Mouse (Mus musculus) MEL-GATA-1-ER (cell line): ENCODE results near the gene T.
"Not testable (repeated sequence)": the region's sequence is repeated elsewhere in the genome, so short reads cannot be mapped to it uniquely, and the experiment has no call there.

Experiments
- DNase-seq: peaks from one replicate; pipeline ENCODE4 v3.0.0-alpha.2; 2012; ENCODE audit warnings: low read depth; ENCODE audit errors: extremely low read depth

T gene

DNA sequence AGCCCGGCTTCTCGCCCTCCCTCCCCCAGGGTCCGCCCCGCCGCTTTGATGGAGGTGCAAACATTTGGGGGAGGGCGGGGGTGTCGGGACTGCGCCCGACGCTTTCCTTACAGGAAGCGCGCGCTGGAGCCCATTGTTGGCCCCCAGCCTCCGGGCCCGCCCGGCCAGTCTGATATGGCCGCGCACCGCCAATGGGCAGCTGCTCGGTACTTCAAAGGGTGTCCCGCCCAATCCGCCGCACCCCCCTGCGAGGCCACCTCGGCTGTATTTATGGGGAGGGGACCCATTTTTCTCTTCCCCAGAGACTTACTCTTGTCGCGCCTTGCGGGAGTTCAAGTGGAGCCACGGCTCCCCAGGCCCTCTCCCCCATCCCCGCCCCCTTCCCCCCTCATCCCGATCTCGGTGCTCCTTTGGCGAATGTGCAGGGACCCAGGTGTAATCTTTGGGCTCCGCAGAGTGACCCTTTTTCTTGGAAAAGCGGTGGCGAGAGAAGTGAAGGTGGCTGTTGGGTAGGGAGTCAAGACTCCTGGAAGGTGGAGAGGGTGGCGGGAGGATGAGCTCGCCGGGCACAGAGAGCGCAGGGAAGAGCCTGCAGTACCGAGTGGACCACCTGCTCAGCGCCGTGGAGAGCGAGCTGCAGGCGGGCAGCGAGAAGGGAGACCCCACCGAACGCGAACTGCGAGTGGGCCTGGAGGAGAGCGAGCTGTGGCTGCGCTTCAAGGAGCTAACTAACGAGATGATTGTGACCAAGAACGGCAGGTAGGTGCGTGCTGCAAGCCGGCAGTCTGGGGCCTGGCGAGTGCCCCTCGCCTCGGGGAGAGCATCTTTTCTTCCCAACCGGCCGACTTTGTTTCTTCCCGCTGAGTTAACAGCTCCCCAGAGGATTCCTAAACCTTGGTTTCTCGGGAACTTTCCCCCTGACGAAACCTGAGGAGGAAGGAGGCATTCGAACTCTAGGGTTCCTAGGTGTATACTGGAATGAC lies at the start of gene T:
T (plus strand) TSS at position 446 of the 983 bp plus-strand sequence.
- no peak for DNase-seq

DNA sequence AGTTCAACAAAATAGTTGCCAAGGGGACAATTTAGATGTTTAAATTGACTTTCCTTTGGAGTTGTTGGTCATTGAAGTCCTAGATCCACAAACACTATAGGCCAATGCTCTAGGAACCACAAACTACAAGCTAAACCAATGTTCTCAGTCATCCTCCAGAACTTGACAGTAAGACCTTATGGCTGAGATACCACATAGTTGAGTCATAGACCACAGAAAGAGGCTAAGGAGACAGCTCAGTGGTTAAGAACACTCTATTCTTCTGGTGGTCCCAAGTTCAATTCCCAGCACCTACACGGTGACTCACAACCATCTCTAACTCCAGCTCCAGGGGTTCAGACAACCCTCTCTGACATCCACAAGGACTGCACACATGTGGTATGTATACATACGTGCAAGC lies 48.8 kb upstream of the T start:
- DNase-seq, result no peak

DNA sequence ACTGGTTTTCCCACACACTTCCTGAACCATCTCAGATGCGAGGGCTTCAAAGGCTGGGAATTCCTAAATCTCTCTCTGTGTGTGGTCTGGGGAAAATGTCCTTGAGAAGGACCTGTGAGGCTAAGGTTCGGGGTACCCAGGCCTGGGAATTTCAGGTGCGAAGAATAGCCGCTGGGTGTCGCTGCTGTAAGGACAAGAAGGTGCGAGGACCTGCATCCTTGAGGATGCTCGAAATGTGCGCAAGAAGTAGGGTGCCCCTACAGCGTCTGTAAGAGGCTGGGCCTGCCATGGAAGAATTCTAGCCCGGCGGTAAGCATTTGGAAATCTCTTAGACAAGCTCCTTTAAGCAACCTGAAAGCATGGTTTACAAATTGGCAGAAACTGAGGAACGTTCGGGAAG lies 45.8 kb upstream of the T start:
- no peak for DNase-seq

DNA sequence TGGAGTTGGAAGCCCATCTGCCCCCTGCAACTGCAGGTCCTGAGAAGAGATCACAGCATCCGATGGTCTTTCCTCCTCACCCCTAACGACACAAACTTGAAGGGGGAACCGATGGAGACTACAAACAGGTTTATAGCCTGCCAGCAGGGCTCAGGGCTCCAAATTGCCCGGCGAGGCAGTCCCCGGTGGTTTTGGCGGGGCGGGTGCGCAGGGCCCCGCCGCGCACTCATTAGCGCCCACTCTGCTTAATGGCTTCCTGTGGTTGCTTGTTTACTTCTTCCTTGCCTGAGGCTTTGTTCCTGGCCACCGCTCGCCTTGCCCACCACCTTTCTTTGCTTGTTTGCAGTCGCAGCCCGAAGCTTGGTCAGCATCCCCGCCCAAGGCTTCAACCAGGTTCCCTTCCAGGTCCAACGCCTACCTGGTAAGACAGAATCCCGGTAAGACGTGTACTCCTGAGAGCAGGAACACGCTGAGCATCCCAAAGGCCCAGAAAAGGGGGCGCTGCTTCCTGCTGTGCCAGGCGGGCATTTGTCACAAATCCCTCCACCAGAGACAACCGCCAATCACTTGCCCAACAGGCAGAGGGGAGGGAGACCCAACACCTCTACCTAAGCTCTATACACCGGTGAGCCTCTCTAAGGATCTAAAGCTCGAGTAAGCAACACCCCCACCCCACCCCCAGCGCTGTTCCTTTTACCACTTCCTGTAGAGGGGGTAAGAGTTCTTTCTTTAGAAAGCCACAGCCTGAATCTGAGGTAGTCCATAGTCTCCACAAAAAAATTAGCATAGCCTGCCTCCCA lies 45.0 kb upstream of the T start:
- DNase-seq, result no peak

DNA sequence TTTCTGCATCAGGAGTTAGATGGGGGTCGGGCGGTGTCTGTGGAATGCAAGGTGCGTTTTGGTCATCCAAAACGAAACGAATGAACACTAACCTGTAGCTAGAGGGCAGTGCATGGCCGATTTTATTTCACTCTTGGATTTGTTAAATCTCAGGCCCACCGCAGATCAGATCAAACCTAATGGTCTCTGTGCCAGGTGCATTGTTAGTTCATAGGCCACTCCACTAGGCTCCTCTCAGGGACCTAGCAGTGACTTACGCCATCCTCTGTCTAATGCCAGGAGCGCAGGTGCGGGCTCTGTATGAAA lies 44.5 kb upstream of the T start:
- DNase-seq, result no peak

DNA sequence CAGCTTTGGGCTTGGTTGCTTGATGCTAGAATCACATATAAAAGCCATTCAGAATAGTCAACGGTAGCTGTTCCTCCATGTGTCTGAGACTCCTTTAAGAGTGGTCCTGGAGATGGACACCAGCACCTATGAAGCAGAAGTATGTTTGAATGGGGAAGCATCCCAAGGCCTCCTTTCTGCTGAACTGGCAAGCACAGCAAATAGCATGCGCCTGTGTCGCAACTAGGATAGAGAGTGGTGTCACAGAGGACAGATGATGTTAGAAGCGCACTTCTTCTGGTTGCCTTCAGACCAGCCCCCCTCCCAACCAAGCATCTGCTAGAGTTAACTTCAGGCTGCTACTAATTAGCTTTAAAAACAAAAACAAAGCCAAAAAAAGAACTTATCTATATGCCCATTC lies 43.7 kb upstream of the T start:
- DNase-seq, result no peak

DNA sequence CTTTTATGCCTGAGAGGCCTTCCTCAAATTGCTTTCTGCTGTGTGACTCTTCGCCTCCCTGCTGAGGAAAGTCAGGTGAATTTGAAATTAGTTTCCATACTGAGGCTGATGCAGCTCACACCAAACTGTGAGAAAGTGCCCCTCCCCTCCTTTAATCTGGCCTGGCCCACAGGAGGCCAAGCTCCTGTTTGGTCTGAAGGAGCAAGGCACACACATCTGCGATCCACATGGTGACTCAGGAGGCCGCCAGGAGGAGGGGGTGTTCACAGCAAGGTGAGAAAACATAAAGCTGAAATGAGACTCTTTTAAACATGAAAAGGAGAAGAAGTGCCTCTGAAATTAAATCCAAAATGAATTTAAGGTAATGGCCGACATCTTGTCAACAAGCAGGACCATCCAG lies 37.9 kb upstream of the T start:
- DNase-seq, result no peak

DNA sequence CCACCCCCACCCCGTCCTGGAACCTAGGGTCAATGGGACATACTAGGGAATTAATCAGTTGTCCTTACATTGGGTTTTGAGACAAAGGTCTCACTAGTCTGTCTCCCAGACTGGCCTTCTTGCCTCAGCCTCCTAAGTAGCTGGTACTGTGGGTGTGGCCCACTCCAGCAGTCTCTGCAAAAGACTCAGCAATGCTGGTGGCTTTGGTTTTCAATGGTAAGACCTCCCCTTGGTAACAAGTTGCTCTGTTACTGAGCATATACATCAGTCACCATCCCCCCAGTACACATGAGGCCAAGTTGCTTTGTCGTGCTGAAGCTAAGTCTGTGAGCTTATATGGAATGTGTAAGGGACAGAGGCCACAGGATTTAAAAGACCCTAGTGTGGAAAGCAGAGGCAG lies 36.3 kb upstream of the T start:
- no peak for DNase-seq

DNA sequence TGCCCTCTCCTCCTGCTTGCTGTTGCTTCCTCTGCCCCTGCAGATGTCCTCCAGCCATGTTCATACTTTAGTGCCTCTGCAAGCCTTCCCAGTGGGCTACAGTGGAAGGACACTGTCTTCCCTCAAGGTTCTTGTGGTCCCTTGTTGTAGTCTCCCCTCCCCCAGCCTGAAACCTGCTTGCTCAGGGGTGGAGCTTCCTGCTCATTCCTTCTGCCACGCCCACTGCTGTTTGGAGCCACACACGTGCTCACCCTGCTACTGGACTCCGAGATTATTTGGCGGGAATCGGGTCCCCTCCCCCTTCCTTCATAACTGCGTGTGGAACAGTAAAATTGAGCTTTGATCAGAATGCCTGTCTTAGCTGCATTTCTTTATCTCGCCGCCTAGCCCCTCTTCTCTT lies 30.3 kb upstream of the T start:
- not testable (repeated sequence) for DNase-seq

DNA sequence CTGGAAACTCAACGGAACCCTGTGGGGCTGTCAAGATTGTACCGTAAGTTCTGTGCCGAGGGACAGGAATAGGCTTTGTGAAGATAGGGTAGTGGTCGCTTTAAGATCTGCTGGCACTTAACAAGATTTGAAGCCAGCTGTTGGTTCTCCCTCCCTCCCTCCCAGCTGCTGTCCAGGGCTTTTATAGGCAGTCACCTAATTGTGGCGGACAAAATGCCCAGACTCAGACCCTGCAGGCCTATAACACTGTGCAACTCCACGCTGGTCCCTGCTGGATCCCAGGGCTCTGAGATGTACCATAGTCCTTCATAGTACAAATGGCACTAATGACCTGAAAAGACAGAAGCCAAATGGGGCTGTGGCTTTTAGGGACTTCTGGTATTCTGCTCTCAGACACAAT lies 27.9 kb upstream of the T start:
- no peak for DNase-seq

DNA sequence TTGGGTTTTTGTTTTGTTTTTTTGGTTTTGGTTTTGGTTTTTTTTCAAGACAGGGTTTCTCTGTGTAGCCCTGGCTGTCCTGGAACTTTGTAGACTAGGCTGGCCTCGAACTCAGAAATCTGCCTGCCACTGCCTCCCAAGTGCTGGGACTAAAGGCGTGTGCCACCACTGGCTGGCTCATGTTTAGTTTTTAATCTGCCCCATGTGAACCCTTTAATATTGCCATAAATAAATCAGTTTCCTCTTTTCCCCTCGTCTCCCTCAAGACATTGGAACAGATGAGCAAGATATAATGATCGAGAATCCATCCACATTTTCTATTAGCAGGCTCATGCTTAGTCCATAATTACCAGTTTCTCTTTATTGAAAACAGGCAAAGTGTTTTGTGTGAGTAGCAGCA lies 26.2 kb upstream of the T start:
- DNase-seq, result not testable (repeated sequence)

DNA sequence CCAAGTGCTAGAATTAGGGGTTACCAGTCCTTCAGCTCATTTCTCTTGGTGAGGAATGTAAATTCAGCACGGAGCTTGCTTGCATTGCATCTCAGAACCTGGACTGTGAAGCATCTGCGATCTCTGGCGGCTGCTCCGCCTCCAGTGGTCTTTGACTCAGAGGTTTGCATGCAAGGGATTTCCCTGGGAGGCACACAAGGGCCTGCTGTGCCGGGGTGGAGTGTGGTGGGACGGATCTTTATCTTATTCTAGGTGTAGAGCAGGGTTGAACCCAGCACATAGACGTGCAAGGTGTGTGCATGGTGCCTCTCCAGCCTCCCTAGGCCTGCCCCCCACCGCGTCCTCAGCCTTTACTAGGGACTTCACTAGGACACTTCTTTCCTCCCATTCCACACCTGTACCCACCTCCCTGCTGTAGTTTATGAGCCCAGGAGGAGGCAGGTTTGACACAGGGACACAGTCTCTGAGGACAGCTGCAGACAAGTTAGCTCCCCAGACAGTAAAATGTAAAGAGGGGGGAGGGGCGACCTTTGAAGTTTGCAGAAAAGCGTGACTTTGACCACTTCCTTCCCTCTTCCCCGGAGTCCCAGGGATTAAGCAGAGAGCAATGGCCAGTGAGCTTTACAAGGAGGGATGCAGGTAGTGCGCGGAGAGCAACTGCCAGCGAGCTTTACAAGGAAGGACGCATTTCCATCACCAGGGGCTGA lies 25.5 kb upstream of the T start:
- no peak for DNase-seq

DNA sequence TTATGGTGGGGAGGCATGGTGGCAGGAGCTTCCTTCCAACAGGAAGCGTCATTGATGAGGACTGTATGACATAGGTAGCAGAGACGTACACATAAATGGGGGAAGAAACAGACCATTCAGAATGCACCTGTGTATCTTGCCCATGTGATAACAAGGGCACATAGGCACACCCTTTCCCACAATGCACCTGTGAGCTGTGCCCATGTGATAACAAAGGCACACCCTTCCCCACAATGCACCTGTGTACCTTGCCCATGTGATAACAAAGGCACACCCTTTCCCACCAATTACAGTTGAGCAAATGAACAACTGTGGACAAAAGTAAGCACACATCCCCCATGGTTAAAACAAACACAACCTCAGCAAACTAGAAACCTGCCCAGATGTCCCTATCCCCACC lies 23.9 kb upstream of the T start:
- DNase-seq, result no peak

DNA sequence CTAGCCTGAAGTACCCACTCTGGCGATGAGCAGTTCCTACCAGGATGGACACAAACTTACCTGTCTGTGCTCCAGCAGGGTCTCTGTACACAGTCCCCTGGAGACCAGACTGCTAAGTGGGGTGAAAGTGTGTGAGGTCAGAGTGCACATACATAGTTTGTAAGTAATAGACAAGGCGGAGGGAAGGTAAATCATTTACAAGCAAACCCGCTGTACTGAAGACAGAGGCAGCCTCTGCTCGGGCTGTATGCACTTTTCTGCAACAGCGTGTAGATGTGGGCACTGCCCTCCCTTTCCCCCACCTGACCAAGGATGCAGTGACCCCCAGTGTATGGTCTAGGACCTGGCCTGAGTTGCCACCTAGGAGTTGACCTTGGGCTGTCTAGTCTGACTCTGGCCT lies 20.6 kb upstream of the T start:
- no peak for DNase-seq

DNA sequence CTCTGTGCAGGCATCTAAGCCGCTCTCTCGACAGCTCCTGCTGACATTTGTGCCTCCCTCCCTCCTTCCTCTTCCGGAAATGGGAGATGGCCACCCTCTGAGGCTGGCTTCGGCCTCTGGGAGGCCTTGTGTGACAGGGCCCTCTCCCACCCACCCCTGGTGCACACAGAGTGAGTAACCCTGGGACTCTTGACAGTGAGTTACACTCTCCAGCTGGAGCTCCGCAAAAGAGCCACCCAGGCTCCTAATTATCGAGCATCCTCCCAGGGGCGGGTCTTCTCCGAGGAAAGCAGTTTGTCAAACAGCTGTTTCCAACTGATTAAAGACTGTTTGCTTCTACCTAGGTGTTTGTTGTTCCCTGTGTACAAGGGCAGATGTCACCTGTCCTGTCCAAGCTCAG lies 18.7 kb upstream of the T start:
- DNase-seq, result no peak

DNA sequence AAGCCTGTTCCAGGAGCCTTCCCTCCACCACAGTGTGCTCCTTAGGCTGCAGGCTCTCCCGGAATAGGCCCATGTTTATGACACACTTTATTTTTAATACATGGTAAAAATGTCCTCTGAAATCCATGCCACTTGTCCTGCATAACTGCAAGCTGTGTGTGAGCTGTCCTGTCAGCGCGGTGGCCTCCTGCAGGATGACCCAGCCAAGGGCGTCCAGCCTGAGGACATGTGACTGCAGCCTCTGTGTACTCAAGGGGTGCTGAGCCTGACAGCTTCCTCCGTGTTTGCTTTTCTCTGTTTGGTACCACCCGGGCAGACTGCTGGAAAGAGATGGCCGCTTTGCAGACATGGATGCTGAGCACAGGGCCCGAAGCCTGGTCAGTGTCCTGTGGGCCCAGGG lies 17.4 kb upstream of the T start:
- no peak for DNase-seq

DNA sequence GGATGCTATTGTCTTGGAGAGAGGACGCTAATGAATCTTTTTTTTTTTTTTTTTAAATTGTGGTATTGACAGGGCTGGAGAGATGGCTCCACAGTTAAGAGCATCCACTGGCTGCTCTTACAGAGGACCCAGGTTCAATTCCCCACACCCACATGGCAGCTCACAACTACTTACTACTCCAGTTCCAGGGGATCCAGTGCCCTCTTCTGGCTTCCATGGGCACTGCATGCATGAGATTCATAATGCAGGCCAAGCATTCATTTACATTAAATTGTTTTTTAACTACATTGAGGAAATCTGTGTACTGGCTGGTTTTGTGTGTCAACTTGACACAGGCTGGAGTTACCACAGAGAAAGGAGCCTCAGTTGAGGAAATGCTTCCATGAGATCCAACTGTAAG lies 13.5 kb upstream of the T start:
- no peak for DNase-seq

DNA sequence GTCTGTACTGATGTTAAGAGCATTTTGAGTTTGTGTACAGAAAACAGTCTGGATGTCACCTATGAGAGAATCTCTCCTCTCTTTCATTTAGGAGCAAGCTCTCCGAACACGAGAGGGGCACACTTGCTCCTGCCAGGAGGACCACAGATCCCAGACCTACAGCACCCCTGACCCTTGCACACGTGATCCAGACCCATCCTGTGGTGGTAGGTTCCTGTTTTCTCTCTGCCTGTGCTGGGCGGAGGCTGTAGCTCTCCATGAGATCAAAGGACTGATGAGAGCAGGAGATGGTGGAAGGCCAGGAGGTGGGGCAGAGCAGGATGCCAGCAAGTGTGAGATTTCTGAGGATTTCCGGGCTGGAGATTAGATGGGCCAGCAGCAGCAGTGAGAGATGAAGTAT lies 12.7 kb upstream of the T start:
- DNase-seq, result no peak

DNA sequence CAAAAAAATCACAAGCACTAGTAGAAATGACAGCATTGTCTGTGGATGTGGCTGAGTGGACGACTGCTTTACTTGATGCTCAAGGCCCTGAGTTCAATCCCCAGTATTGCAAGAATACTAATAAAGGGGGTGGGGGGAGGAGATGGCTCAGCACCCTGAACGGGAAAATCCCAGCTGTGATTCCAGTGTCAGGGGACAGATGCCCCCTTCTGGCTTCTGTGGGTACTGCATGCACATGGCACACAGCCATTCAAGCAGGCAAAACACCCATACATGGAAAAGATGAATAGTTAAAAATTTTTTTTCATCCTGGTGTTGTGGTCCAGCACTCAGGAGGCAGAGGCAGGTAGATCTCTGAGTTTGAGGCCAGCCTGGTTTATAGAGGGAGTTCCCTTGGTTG lies 10.9 kb upstream of the T start:
- DNase-seq, result no peak

DNA sequence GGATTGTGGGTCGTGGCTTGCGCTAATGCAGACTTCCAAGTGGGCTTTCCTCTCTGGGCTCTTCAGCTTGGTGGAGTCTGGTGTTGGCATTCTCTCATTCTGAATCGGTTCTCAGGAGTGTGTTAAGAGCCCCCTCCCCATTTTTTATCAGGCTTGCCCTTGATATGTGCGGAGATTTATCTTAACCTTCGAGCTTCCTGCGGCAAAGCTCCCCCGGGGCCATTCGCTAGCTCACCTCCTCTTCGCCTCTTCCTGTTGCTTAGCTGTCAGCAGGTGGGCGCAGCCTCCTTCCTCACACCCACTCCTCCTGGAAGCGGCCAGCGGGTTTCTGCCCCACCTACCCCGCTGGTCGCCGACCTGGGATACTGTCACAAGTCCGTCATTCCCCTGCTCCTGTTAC lies 4.8 kb upstream of the T start:
- DNase-seq, result no peak

DNA sequence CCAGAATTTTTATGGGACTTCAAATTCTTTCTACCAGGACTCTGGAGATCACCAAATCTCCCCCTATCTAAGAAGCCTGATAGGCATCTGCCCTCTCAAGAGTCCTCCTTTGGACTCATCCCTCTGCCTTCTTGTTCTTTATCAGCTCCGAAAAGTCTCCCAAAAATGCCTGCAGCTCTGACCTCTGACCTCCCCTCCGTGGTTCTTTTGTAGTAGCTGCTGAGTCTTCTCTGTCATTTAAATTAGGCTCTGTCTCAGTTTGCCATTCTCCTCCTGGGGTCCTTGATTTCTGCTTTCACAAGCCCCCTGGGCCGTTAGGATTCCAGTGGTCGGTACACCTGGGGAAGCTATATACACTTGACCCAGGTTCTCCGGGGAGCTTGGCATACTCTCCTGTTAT lies 4.3 kb upstream of the T start:
- DNase-seq, result no peak

DNA sequence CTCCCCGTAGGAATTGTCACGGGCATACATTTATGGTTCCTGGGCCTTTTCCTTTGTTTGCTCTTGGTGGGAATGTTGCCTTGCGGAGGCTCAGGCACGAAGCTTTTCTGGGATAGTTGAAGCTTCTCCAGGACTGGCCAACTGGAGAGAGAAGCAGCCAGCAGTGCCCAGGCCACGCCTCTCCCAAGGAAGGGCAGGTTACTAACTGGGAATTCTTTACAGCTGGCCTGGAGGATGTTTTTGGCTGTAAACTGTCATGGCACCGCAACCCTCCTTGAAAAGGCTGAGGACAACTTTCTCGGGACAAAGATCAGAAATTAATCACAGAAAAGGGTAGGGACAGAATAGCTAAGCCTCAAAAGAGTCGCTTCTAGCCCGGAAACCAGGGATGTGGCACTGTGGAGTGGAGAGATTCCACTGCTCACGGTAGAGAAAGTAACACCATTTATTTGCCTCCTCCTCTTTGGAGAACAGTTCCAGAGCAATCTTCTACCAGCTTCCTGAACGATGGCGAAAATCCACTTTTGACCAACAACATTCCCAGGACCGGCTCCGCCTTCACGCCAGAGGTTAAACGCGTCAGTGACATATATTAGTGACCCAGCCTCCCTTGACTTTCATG lies 1.9 kb upstream of the T start:
- no peak for DNase-seq
